Mouse (Mus musculus) neural tube, embryonic 10.5 days (tissue): Measurements from ENCODE around the gene Pah.

ENCODE experiments used
- DNase-seq: peaks from one replicate; pipeline ENCODE4 v3.0.0-alpha.2; 2017; ENCODE audit warnings: low spot score; ENCODE audit errors: extremely low spot score

Gene Pah

GRCm38 (mm10) chr10:87521646-87522045 lies at the start of gene Pah:
Pah (plus strand) TSS chr10:87521795.
- no peak for DNase-seq

GRCm38 (mm10) chr10:87473475-87474131 lies 48.0 kb upstream of the Pah start:
- no peak for DNase-seq

- no peak for DNase-seq
These were observed 46.6 kb upstream of the Pah start for GRCm38 (mm10) chr10:87474971-87475370.

- no peak for DNase-seq
These were observed 43.7 kb upstream of the Pah start for GRCm38 (mm10) chr10:87477895-87478294.

- no peak for DNase-seq
These were observed 36.5 kb upstream of the Pah start for GRCm38 (mm10) chr10:87484831-87485720.

GRCm38 (mm10) chr10:87485721-87486620 lies 35.6 kb upstream of the Pah start:
- DNase-seq, result peak; percentile 59

- peak; percentile 84 for DNase-seq
These were observed 33.0 kb upstream of the Pah start for GRCm38 (mm10) chr10:87488429-87489145.

- DNase-seq, result peak; percentile 72
These were observed 32.2 kb upstream of the Pah start for GRCm38 (mm10) chr10:87489246-87490009.

- no peak for DNase-seq
These were observed 31.3 kb upstream of the Pah start for GRCm38 (mm10) chr10:87490328-87490727.

- DNase-seq, result peak; percentile 34
These were observed 30.0 kb upstream of the Pah start for GRCm38 (mm10) chr10:87491485-87492040.

- no peak for DNase-seq
These were observed 29.3 kb upstream of the Pah start for GRCm38 (mm10) chr10:87492332-87492660.

GRCm38 (mm10) chr10:87492661-87493551 lies 28.7 kb upstream of the Pah start:
- peak; percentile 77 for DNase-seq

- peak; percentile 75 for DNase-seq
These were observed 28.0 kb upstream of the Pah start, which contains the start of gene Ascl1 for GRCm38 (mm10) chr10:87493576-87493975. Ascl1 (minus strand) TSS chr10:87493660.

- DNase-seq, result peak; percentile 48
These were observed 27.4 kb upstream of the Pah start for GRCm38 (mm10) chr10:87494176-87494575.

GRCm38 (mm10) chr10:87494596-87494995 lies 27.0 kb upstream of the Pah start:
- DNase-seq, result peak; percentile 57

GRCm38 (mm10) chr10:87497056-87497455 lies 24.5 kb upstream of the Pah start:
- no peak for DNase-seq

GRCm38 (mm10) chr10:87500926-87501658 lies 20.5 kb upstream of the Pah start:
- DNase-seq, result peak; percentile 34

GRCm38 (mm10) chr10:87501659-87502042 lies 19.9 kb upstream of the Pah start:
- DNase-seq, result peak; percentile 38
